Mouse (Mus musculus): Measurements from ENCODE around the gene Arhgap27.
A peak's percentile ranks its signal among the peaks of the same experiment; 100 is the strongest.
"Not testable (repeated sequence)": the region's sequence is repeated elsewhere in the genome, so short reads cannot be mapped to it uniquely, and the experiment has no call there.

Arhgap27 gene

DNA sequence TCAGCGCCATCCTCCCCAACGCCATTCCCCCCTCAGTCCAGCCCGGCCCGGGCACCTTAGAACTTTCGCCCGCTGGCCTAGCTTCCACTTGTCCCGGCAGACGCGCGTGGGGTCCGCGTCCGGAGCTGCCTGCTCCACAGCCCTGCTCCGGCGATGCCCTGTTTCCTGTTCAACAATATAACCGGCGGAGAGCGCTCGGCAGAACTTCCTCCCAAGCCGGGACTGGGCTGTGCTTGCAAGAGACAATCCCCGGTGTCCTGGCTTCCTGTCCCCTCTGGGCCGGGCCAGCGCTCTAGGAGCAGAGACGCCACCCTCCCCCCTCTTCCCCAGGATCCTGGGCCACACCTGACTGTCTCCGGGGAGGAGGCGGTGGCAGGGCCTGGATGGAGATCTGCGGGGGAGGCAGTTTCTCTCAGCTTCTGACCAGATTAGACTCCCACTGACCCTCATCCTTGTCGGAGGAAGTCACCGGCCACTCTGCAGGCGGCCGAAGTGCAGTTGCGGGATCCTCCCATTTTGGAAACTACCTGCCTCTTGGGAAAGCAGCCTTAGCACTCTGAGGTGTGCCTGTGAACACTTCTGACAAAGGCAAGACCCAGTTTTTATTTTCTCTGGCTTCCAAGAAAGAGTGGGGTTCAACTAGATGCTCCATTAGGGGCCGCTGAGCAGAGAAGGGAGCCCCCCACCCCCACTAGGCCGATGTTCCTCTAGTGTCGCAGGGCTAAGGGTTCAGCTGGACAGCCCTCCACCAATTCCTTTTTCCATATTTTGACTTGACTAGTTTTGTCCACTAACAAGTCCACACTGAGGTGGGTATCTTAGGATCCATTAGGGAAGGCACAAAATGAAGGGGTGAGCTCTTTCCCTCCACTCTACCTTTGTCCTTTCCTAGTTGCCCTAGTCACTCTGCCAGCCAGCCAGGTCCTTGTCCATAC lies at the start of gene Arhgap27:
Arhgap27 (minus strand) TSS at position 479 of the 935 bp plus-strand sequence.
- no peak for DNase-seq (ENCODE audit: low read depth)

DNA sequence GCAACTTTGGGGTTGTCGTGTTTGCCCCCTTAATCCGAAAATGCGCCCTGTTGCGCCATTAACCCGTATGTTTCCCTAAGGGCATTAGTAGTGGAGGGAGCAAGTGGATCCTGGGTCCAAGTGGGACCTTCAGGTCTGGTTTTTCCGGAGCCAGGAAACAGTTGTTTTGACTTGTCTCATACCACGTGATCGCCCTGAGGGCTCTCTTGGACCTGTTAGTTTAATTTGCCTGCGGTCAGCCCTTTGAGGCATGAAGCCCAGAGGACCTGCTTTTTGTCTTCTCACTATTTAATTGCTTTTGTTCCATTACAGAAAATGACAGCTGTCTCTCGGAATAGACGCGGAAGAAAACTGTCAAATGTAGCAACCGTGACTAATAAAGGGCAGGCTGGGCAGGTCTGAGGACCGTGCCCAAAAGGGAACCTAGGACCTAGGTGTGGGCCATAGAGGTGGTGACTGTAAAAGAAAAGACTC lies 49.5 kb upstream of the Arhgap27 start:
- no peak for DNase-seq (ENCODE audit: low read depth)

DNA sequence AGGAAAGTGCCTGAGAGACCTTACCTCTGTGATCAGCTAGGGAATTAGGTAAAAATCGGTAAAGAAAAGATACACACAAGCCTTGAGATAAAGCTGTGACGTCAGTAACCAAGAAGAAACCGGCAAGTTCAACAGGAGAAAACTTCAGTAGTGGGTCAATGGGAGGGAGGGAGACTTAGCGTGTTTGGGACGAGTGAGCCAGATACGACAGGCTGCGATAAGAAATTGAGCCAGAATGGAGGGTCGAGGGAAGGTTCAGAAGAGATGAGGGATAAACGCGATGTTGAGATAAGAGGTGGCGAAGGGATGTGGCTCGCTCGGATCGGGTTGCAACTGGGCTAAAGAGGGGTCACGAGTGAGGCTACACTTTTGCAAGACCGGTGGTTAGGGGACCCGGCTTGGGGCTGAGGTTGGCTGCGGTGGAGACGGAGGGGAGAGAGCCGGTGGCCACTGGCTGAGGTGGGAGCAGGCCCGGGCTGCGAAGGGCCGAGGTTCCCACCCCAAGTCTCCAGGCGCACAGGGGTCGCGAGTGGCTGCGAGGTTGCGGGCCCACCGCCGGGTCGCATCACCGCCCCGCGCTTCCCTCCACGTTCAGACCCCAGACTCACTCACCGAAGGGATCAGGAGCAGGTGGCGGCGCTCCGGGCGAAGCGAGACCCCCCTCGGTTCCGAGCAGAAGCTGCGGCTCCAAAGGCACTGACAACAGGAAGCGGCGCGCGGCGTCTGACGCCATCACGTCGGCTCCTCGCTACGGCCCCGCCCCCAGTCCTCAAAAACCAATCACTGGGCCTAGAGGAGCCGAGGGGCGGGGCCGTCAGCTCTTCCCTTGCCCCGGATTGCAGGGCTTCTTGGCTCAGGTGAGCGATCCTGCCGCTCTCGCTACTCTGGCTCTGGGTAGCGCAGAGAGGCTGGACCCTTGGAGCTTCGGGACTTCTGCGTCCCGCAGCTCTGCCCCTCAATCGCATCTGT lies 48.8 kb upstream of the Arhgap27 start, which contains the start of gene Plekhm1:
Plekhm1 (minus strand) TSS at position 707 of the 969 bp plus-strand sequence.
- peak; percentile 91 for DNase-seq (ENCODE audit: low read depth)

DNA sequence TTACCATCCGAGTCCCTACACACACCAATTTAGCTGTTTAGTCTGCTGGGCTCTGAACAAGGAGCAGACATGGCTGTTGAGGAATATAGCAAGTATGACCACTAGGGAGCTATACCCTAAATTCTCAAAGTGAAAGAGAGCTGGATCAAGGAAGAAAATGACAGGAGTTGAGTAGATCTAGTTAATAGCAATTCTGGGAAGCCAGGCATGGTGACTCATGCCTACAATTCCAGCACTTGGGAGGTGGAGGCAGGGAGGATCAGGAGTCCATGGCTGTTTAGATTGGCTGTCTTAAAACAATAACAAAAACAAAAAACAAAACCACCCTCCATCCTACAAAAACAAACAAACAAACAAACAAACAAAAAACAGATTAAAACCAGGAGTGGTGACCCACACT lies 47.8 kb upstream of the Arhgap27 start:
- no peak for DNase-seq (ENCODE audit: low read depth)

DNA sequence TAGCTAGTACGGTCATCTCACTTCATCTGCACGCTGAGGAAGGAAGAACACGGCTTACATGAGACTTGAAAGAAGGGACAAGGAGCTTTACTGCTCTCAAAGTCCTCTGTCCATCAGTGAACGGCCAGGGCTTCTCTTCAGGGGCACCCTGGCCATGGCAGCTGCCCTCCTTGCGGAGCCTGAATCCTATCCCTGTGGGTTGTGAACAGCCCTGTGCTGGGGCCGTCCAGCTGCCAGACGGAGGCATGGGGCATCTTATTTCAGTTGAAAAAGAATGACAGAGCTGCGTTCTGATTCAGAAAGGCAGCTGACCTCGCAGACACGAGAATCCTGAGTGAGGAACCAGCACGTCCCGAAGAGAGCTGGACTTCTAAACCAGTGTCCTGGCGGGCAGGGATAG lies 45.4 kb upstream of the Arhgap27 start:
- DNase-seq (ENCODE audit: low read depth), result no peak

DNA sequence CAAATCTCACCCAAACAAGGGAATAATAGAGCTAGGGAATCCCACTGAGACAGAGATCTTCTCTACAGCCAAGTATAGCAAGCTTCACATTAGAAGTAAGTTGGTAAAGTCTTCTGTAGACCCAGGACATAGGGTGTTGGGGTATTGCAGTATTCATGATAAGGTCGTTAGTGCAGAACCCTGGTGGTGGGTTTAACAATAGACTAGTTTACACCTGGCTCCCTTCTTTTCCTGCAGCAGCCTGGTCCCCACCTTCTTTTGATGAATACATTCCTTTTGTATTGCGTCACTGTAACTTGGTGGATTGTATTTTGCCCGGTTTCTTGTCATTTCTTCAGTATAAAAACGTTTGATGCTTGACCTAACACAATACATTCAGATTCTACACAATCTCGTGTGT lies 43.6 kb upstream of the Arhgap27 start:
- not testable (repeated sequence) for DNase-seq (ENCODE audit: low read depth)

DNA sequence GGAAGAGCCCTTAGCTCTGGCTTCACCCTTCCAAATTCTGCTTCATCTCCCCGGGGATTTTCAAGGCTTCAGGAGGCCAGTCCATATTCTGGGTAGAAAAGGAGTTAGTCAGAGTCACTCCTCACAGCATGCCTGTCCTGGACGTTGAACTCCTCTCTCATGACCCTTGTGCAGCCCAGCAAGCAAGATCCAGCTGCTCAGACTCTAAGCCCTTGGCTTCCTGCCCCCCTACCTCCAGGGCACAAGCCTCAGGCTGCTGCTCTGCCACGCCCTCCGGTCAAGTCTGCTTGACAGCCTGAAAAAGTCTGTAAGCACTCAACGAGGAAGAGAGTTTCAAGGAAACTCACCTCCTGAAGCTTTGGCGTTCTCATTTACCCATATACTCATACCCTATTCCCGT lies 43.1 kb upstream of the Arhgap27 start:
- no peak for DNase-seq (ENCODE audit: low read depth)

DNA sequence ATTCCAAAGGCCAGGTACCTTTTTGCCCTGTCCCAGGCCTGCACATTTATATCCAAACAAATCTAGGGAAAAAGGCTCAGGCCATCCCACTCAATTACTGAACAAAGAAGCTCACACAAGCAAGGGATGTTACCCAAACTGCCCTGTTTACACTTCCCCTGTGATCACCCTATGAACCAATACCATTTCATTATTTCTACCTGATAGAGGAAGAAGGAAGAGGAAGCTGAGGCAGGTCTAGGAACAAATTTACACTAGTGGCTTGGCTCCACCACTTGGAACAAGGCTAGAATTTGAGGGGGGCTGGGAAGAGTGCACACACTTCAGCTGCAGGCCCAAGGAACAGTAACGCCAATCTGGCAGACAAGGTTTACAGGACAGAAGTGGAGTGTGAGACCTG lies 42.3 kb upstream of the Arhgap27 start:
- no peak for DNase-seq (ENCODE audit: low read depth)

DNA sequence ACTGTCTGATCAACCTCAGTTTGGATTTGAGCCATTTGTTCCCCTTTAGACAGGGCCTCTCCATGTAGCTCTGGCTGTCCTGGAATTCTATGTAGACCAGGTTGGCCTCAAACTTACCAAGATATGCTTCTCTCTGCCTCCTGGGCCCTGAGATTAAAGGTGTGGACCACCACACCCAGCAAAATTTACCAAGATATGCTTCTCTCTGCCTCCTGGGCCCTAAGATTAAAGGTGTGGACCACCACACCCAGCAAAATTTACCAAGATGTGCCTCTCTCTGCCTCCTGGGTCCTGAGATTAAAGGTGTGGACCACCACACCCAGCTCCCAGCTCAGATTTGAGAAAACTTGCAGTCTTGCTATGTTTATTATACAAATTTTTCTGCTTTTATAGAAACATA lies 41.1 kb upstream of the Arhgap27 start:
- no peak for DNase-seq (ENCODE audit: low read depth)

DNA sequence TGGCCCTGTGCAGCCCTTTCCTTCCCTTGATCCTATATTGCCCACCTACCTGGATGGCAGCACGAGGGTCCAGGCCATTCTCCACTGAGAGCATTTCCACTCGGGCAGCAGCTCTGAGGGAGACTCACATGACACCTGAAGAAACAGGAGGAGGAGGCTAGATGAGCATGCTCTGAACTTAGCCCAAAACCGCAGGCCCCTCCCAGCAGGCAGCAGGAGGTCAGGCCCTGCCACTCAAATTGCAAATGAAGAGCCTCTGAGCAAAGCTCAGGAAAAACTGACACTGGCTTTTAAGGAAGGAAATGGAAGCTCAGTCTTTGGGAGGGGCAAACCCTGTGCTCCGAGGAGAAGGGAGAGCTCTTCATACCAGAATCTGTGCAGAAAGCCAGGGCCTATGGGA lies 40.3 kb upstream of the Arhgap27 start:
- DNase-seq (ENCODE audit: low read depth), result no peak

DNA sequence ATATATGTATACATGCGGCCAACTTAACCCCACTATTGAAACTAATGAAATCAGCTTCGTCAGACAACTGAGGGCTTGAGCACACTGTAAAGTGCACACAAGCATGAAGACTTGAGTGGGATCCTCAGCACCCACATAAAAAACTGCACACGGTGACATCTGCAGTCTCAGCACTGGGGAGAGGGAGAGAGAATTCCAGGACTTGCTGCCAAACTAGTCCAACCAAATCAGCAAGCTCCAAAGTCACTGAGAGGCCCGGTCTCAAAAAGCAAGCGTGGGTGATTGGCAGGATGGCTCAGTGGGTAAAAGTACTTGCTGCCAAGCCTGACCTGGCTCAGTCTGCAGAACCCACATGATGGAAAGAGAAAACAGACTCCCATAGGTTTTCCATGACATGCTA lies 39.2 kb upstream of the Arhgap27 start:
- no peak for DNase-seq (ENCODE audit: low read depth)

DNA sequence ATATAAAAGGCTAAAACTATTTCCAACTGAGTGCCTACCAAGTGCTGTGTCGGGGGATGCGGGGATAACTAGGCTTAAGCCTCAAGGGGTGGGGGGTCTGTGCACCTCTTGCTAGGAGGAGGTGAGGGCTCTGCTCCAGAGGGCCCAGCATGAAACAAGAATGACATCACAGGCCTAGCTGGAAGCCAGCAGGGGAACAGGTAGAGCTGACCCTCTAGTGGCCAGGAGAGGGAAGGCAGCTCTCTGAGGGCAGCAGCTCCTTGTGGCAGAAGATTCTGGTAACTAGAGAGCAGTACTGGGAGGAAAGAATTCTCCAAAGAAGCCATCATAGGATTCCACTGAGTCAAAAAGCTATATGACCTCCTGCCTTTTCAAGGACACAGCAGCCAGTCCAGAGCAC lies 38.7 kb upstream of the Arhgap27 start:
- DNase-seq (ENCODE audit: low read depth), result no peak

DNA sequence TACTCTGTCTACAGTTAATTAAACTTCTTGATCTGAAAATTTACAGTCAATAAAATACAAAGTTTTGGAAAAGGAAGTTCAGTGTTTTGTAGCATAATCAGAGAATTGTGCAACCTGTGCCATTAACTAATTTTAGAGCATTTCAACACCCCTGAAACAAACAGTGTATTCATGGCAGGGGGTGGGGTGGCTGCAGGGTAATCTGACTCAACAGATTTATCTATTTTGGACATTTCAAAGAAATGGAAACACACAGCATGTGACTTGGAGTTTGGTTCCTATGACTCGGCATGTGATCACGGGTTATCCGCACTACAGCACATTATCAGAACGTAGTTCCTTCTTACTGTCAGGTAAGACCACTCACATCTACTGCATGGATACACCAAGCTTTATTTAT lies 36.5 kb upstream of the Arhgap27 start:
- DNase-seq (ENCODE audit: low read depth), result no peak

DNA sequence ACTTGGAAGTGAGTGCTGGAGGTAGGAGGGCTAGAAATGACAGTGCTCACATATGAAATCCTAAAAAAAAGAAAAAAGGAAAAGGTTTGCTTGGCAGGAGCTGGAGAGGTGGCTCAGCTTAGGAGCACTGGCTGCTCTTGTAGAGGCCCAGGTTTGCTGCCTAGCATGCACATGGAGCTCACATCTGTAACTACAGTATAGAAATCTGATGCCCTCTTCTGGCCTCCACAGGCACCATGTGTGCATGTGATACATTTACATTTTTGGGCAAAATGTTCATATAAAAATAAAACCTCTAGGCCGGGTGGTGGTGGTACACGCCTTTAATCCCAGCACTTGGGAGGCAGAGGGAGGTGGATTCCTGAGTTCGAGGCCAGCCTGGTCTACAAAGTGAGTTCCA lies 35.6 kb upstream of the Arhgap27 start:
- no peak for DNase-seq (ENCODE audit: low read depth)

DNA sequence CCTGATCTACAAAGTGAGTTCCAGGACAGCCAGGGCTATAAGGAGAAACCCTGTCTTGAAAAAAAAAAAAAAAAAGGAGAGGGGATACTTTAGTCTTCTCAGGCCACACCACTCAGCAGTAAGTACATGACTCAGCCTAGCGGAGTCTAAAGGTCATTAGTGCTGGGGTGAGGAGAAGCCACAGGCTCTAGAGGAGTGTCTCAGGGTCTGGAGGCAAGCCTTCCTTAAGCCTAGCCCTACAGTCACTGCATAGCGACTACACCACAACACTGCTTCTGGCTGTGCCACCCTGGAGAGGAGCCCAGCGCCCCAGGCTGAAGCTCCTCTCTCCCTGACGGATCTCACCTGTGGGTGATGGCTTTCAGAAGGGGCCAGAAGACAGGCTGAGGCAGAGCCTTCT lies 33.2 kb upstream of the Arhgap27 start:
- no peak for DNase-seq (ENCODE audit: low read depth)

DNA sequence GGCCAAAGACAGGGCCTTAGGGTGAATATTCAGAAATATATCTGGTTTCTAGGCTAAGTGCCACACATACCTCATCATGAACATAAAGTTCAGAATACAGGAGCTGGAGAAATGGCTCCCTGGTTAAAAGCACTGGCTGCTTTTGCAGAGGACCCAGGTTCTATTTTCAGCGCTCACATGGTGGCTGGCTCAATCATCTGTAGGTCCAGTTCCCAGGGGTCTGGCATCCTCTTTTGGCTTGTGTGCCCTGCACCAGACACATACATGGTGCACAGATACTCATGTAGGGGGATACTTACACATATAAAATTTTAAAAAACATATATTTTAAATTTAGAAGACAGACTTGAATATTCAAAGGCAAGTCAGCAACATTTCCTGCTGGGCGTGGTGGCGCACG lies 32.7 kb upstream of the Arhgap27 start:
- no peak for DNase-seq (ENCODE audit: low read depth)

DNA sequence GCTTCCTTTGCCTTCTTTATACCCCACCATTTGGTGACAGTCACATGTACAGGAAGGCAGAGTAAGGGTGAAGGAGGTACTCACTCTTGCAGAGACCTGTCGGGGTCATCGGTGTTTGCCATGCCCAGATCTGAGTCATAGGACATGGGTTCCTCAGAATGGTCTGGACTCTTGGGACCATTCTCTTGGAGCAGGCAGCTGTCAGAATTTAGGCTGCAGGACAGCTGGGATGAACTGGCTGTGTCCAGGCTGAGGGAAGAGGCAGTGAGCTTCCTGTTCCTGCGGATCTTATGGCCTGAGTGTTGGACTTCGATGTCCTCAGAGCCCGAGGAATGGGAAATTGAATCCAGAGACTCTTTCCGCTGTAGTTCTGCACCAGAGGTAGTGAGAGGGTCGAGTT lies 31.1 kb upstream of the Arhgap27 start:
- no peak for DNase-seq (ENCODE audit: low read depth)

DNA sequence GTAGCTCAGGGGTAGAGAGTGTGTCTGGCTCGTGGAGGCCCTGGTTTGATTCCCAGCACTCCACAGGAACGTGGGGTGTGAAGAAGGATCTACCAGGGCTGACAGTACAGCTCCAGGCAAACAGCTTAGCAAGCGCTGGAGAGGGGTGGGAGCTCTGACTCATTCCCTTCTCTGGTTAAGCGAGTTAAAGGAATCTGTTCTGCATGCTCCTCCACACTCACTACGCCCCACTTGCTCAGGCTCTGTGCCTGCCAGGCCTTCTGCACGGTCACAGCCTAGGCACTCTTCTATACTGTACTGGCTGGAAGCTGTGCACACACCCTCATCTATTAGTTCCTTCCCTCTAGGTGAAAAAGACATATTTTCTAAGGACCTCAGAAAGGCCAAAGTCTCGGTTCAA lies 30.5 kb upstream of the Arhgap27 start:
- no peak for DNase-seq (ENCODE audit: low read depth)

DNA sequence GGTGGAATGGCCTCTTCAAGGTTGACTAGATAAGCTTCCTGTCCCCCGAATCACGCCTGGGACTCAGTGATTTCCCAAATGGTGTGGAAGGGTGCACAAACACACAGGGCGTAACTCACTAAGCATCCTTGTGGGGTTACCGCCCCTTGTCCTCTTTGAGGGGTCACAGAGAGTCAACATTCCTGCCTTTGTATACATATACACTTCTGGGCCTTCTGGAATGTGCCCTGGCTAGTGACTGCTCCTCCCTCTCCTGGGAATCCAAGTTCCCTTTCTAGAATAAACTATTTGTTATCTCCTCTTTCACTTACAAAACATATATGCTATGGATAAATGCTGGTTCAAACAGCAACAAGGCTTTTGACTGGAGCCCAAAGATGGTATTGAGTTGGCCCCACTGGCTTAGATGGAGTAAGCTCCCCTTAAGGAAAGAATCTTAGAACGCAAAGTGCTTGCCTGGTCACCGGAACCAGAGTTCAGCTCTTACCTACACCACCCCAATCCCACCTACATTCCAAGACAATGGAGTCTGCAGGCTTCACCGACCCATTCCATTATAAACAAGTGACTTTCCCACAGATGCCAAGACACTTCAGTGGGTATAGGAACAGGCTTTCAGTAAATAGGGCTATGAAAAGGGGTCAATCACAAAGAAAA lies 24.5 kb upstream of the Arhgap27 start:
- no peak for DNase-seq (ENCODE audit: low read depth)

DNA sequence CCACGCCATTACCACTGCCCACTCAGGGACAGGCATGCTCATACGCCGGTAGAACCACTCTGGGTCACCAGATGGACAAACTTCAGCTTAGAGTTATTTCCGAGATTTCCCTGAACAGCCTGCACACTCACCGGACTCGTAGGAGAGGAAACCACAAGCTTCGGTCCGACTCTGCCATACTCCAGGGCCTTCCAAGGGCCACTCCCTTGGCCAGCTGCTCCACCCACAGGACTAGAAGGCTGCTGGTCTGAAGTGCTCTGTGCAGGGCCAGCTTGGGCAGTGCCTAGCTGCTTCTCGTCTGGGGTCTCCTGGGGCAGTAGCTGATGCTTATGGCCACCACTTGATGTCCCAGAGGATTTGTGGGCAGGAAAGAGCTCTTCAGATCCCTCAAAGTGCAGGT lies 23.3 kb upstream of the Arhgap27 start:
- DNase-seq (ENCODE audit: low read depth), result no peak

DNA sequence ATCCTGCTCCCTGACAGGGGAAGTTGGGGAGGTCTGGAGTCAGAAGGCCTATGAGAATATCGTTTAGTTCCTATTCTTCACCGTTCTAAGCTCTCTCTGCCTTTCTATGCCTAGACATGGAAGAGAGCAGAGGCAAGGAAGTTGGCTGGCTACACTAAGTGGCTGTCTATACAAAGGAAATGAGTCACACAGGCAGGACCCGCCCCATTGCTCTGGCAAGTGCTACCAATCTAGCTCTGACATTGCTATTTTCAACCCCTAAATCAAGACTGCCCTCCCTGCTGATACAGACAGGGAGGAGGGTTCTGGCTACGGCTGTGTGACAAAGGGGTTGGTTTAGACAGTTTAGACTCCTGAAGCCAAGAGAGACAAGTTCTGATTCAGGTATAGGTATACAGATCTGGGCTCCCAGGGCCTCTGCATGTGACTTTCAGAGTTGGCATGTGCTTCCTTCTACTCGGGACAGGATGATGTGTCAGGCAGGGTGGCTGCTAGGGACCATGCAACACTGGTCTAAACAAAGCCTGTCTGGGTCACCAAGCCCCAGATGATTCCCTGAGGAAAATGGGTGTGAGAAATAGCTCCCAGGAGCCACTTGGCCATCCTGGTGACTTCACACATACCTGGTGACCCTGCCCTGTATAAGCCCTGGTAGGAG lies 18.6 kb upstream of the Arhgap27 start:
- no peak for DNase-seq (ENCODE audit: low read depth)

DNA sequence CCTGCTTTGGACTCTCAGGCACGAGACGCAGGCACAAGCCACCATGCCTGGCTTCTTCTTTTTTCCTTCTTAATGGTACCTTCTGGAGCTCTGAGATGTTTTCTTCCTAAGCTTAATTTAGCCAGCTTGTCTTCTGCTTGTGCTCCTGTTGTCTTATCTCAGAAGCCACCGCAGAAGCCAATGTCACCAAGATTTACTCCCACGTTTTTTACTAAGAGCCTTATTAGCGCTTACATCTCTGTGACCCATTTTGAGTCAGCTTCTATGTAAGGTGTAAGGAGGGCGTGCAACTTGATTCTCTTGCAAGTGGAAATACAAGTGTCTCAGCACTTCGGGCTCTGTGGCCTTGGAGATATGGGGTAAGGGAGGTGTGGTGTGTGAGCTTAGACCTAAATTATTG lies 18.0 kb upstream of the Arhgap27 start:
- no peak for DNase-seq (ENCODE audit: low read depth)

Measured in c-Kit-positive CD71-positive TER-119-negative erythroid progenitor cells, embryonic 14.5 days (primary cell).